Mouse (Mus musculus) limb, embryonic 12.5 days (tissue): ENCODE results near the gene Trim27. TPM values are rescaled to one million over a fixed set of nuclear protein-coding genes. Genes with fewer than 3 reads are reported as not detected.

Source experiments
- ATAC-seq: fragments of 200-750 bp; cut with Nextera tagmentation; 2 replicates; pipeline ENCODE4 v1.8.0; 2017; ENCODE audit warnings: low read depth, moderate TSS enrichment; ENCODE audit not compliant: insufficient number of reproducible peaks, insufficient read depth, low FRiP score, low TSS enrichment
- H3K27ac ChIP-seq: fragments of 300-500 bp; sonication (generic); 2 replicates; pipeline ENCODE4 v1.5.1; 2016; ENCODE audit warnings: mild to moderate bottlenecking, moderate library complexity
- H3K27me3 ChIP-seq: fragments of 300-500 bp; sonication (generic); 2 replicates; pipeline ENCODE4 v1.6.1; 2016; ENCODE audit warnings: mild to moderate bottlenecking, moderate library complexity
- H3K36me3 ChIP-seq: fragments of 300-500 bp; sonication (generic); 2 replicates; pipeline ENCODE4 v1.6.1; 2016; ENCODE audit warnings: mild to moderate bottlenecking, moderate library complexity
- H3K4me1 ChIP-seq: fragments of 300-500 bp; sonication (generic); replicated peaks from 2 replicates; pipeline ENCODE4 v1.6.1; 2016
- H3K4me2 ChIP-seq: fragments of 300-500 bp; sonication (generic); 2 replicates; pipeline ENCODE4 v1.6.1; 2016; ENCODE audit warnings: mild to moderate bottlenecking, moderate library complexity
- H3K4me3 ChIP-seq: fragments of 300-500 bp; sonication (generic); replicated peaks from 2 replicates; pipeline ENCODE4 v1.5.1; 2016; ENCODE audit warnings: mild to moderate bottlenecking
- H3K9ac ChIP-seq: fragments of 300-500 bp; sonication (generic); replicated peaks from 2 replicates; pipeline ENCODE4 v1.6.1; 2016; ENCODE audit warnings: mild to moderate bottlenecking, moderate library complexity
- H3K9me3 ChIP-seq: fragments of 300-500 bp; sonication (generic); 2 replicates; pipeline ENCODE4 v1.6.1; 2016; ENCODE audit warnings: mild to moderate bottlenecking, moderate library complexity
- WGBS: fragments of 180-500 bp; shearing (Covaris S2); methylation state at CpG from one replicate; pipeline ENCODE4 v1.1.7; 2016; 5-methylcytosine and 5-hydroxymethylcytosine counted together
- polyA plus RNA-seq: library from polyadenylated mRNA; unstranded; fragments of >200 nt; fragmentation: Nextera tagmentation; extraction: Ambion mirVana; gene quantifications from 2 replicates; pipeline ENCODE4 v1.2.1, GENCODE M21; 2016

Trim27 gene
- 180 TPM in 2 replicates for polyA plus RNA-seq

DNA sequence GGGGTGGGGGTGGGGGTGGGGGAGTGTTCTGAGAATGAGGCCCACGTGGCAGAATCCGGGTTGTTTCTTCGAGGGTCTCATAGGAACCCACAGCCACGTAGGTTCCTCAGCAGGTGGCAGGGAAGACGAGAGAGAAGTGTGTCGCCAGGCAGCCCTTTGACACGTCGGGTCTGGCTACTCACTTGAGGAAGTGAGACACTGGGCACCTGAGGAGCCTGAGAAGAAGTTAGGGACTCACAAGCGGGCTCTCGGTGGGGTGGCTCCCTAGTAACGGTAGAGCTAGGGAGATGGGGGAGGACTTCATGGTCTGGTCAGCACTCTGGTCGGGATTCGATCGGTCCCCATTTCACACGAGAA is at the start of gene Trim27:
TSS of gene Trim27 (plus strand) at position 79 of the 357 bp plus-strand sequence.
- H3K4me1 ChIP-seq = peaks cover 30% of the 10 kb centered on the region
- peaks cover 27% of the 10 kb centered on the region for H3K36me3 ChIP-seq
- H3K9me3 ChIP-seq = no peaks in the 10 kb centered on the region
- H3K9ac ChIP-seq = peak within 1 kb of the TSS; percentile 95
- peak within 1 kb of the TSS; percentile 90 for H3K4me2 ChIP-seq
- no peaks in the 10 kb centered on the region for H3K27me3 ChIP-seq
- peak; percentile 70 for ATAC-seq
- peak within 1 kb of the TSS; percentile 98 for H3K4me3 ChIP-seq
- H3K27ac ChIP-seq = peak within 1 kb of the TSS; percentile 97
- under 1% methylated on average over 15 of the region's 15 CpGs for WGBS

DNA sequence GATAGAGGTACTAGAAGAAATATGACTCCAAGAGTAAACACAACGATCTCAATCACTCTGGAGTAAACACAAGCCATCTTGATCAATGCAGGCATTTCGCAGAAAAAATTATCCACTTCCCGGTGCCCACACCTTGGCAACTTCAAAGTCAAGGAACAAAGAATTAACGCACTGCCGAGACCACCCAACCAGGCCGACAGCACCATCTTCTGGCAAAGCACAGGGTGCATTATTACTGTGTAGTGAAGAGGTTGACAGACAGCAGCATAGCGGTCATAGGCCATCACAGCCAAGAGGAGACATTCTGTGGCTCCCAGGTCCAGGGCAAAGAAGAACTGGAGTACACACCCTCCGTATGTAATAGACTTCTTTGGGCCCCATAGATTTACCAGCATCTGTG is 36.8 kb upstream of the Trim27 start:
- Histone ChIP-seq H3K4me2 (no peak overlapping the region), H3K9ac (no peak overlapping the region), H3K27ac (no peak overlapping the region), H3K4me3 (no peak overlapping the region), H3K4me1 (no peaks in the 10 kb centered on the region), H3K36me3 (no peaks in the 10 kb centered on the region), H3K27me3 (no peaks in the 10 kb centered on the region), H3K9me3 (no peaks in the 10 kb centered on the region)
- 41% methylated on average over 8 of the region's 8 CpGs for WGBS
- no peak for ATAC-seq

DNA sequence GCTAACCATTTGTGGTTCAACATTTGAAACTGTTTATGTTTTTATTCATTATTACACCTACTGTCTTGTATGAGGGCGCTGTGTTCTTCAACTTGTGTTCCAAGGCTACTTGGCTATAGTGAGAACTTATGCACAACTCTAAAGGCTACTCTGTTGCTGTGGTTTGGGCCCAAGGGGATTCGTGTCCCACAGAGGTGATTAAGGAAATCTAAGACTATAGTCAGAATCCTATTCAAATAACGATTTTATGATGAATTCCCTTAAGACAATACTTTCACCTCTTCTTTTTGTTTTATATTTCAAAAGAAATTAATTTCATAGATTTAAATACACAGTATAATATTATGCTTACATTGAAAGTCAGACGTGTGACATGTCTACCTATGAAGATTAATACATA is 33.5 kb upstream of the Trim27 start, which contains the start of gene Olfr1368:
TSS of gene Olfr1368 (minus strand) at position 101 of the 400 bp plus-strand sequence.
- ATAC-seq = no peak
- WGBS = 75% methylated on average over 4 of the region's 4 CpGs
- H3K27me3 ChIP-seq = no peaks in the 10 kb centered on the region

DNA sequence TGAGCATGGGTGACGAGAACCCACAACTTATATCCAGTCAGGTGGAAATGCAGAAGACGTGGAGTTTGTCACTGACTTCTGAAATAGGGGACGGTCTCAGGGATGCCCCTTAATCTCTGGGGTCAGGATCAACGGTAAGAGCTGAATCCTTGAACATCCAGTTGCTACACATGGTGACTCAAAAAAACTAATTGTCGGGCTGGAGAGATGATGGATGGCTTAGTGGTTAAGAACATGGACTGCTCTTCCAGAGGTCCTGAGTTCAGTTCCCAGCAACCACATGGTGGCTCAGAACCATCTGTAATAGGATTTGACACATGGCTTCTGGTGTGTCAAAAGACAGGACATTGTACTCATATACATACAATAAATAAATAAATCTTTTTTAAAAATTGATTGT is 23.4 kb upstream of the Trim27 start:
- Histone ChIP-seq H3K27me3 (no peaks in the 10 kb centered on the region), H3K4me3 (no peak overlapping the region), H3K9me3 (no peaks in the 10 kb centered on the region), H3K4me2 (no peak overlapping the region), H3K36me3 (no peaks in the 10 kb centered on the region), H3K4me1 (no peaks in the 10 kb centered on the region), H3K9ac (no peak overlapping the region), H3K27ac (no peak overlapping the region)
- ATAC-seq = no peak
- WGBS = 85% methylated on average over 5 of the region's 5 CpGs

More for the DNA sequence above, 33.5 kb upstream of the Trim27 start, which contains the start of gene Olfr1368:
- no peak within 1 kb of the TSS for H3K9ac ChIP-seq
- no peak within 1 kb of the TSS for H3K4me3 ChIP-seq
- H3K36me3 ChIP-seq = no peaks in the 10 kb centered on the region
- no peak within 1 kb of the TSS for H3K4me2 ChIP-seq
- no peaks in the 10 kb centered on the region for H3K9me3 ChIP-seq
- H3K27ac ChIP-seq = no peak within 1 kb of the TSS
- no peaks in the 10 kb centered on the region for H3K4me1 ChIP-seq

DNA sequence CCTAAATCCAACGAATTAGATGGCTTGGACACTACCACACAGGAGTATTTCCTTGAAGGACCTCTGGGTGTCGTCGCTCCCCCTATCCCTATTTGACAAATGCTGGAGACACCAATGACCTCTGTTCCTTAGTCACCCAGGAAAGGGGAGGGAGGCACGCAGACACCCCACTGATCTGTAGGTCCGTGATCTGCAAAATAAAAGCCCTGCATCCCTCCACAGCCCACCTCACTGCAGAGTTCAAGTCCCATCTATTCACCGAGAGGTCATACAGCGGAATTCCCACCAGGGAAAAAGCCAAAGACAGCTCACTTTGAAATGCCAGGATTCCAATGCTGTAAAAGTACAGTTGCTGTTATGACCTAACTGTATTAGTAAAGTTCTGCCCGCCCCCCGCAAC is 21.2 kb upstream of the Trim27 start:
- no peaks in the 10 kb centered on the region for H3K9me3 ChIP-seq
- H3K9ac ChIP-seq = no peak overlapping the region
- no peaks in the 10 kb centered on the region for H3K36me3 ChIP-seq
- H3K27ac ChIP-seq = no peak overlapping the region
- H3K4me3 ChIP-seq = peak overlapping the region; percentile 53
- peaks cover 3% of the 10 kb centered on the region; the same call in 1 of the 2 replicates for H3K4me1 ChIP-seq
- ATAC-seq = no peak
- no peaks in the 10 kb centered on the region for H3K27me3 ChIP-seq
- H3K4me2 ChIP-seq = peak overlapping the region; percentile 92
- 8% methylated on average over 9 of the region's 9 CpGs for WGBS

DNA sequence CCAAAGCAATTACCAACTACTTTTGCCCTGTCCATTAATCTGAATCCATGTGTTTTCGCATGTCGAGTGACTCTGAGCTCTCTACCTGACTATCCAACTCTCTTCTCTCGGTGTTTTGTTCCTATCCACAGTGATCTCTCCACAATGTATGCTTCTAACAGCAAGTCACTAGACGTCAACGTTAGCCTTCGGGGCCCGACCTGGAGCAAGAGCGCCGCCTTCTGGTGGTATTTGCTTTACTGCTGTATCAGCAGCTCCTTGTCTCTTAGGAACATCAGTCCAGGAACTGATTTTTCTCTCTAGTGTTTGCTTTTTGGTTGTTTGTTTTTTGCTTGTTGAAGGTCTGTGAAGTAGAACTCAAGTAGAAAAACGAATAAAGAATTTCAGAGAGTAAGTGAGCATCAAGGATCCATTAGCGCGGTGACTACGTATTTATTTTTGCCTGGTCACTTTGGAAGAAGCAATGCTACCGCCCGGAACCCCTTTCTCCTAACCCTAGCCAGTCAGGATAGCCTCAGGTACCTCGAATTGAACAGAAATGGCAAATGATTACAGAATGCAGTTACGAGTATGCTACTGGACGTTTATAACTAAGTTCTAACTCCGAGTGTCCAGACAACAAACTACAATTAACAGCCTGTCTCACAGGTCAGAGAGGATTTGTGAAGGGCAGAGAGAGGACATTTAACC is 20.3 kb upstream of the Trim27 start:
- no peak overlapping the region for H3K27ac ChIP-seq
- H3K4me2 ChIP-seq = peak overlapping the region; percentile 92
- peak overlapping the region; percentile 56 for H3K9ac ChIP-seq
- no peaks in the 10 kb centered on the region for H3K36me3 ChIP-seq
- ATAC-seq = no peak
- H3K27me3 ChIP-seq = no peaks in the 10 kb centered on the region
- peaks cover 3% of the 10 kb centered on the region; the same call in 1 of the 2 replicates for H3K4me1 ChIP-seq
- peak overlapping the region; percentile 53 for H3K4me3 ChIP-seq
- H3K9me3 ChIP-seq = no peaks in the 10 kb centered on the region
- WGBS = under 1% methylated on average over 19 of the region's 19 CpGs

DNA sequence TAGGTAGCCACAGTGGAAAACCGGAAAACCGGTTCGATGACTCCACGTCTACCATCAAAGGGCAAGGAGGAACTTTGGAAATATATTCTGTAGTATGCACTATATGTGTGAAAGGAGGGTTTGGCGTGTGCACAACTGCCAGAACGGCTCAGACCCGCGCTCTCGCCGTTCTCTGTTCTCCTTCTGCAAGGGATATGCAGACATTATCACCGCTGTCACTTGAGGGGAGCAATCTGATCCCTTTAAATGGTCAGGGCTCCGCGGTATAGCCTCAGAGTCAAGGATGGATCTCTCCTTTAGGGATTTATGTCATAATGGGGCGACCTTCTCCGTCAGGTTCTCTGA is 19.8 kb upstream of the Trim27 start:
- peak overlapping the region; percentile 56 for H3K9ac ChIP-seq
- no peak overlapping the region for H3K27ac ChIP-seq
- WGBS = 0% methylated on average over 15 of the region's 15 CpGs
- peak overlapping the region; percentile 53 for H3K4me3 ChIP-seq
- peak overlapping the region; percentile 92 for H3K4me2 ChIP-seq
- ATAC-seq = no peak
- H3K4me1 ChIP-seq = peaks cover 3% of the 10 kb centered on the region; the same call in 1 of the 2 replicates
- no peaks in the 10 kb centered on the region for H3K27me3 ChIP-seq
- H3K9me3 ChIP-seq = no peaks in the 10 kb centered on the region
- H3K36me3 ChIP-seq = no peaks in the 10 kb centered on the region

DNA sequence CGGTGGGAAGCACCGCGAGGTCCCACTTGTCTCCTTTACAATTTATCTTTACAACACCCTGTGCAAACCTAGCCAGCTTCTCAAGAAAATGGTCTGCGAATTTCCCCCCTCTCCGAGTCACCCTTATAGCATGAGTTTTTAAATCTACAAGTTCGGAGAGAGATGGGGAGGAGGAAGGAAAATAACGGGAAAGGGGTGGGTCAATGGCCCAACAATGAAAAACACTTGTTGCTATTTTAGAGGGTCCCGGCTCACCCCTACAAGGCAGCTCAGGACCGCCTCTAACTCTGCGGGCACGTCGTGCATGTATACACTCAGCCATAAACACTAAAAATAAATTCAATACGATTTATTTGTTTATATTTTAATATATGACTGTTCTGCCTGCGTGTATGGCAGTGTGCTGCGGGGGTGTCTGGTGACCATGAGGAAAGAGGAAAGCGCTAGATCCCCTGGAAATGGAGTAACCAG is 19.2 kb upstream of the Trim27 start:
- H3K27ac ChIP-seq = no peak overlapping the region
- under 1% methylated on average over 16 of the region's 16 CpGs for WGBS
- H3K9ac ChIP-seq = peak overlapping the region; percentile 56
- H3K36me3 ChIP-seq = no peaks in the 10 kb centered on the region
- no peaks in the 10 kb centered on the region for H3K9me3 ChIP-seq
- H3K4me1 ChIP-seq = peaks cover 3% of the 10 kb centered on the region; the same call in 1 of the 2 replicates
- peak overlapping the region; percentile 53 for H3K4me3 ChIP-seq
- no peaks in the 10 kb centered on the region for H3K27me3 ChIP-seq
- ATAC-seq = peak; percentile 38
- peak overlapping the region; percentile 92 for H3K4me2 ChIP-seq

DNA sequence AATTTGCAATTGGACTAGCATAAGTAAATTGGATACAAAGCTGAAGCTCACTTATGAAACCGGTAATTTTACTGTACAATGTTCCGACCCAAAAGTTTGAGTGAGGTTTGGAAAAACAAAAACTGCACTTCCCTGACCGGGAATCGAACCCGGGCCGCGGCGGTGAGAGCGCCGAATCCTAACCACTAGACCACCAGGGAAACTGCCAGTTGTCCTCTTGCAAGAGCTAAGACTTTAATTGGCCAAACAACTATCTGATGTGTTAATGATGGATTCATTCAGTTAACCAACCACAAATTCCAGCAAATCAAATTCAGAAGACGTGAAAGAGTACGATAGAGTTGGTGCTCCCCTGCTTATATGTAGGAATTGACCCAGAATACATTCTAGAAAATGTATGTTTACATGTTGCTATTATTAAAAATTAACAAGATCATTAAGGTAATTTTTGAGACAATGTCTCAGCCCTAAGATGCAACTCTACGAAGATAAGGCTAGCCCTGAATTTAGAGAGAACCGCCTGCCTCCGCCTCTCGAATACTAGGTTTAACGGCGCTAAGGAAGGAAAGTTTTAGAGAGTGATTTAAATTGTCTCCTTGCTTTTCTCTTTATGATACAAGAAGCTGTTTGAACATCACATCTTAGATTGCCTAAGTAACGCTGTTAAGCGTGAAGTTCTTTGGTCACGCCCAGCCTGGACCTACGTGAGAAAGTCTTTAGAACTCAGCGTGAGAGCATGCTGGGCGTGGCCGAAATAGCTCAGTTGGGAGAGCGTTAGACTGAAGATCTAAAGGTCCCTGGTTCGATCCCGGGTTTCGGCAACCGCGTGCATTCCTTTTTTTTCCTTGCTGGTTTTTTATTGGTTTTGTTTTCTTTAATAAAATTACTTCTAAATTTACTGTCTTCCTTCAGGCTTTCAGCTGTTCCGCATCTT is 18.3 kb upstream of the Trim27 start:
- ATAC-seq = peak; percentile 71
- Histone ChIP-seq H3K9me3 (no peaks in the 10 kb centered on the region), H3K4me1 (peaks cover 3% of the 10 kb centered on the region; the same call in 1 of the 2 replicates), H3K4me2 (peak overlapping the region; percentile 92), H3K27ac (no peak overlapping the region), H3K36me3 (no peaks in the 10 kb centered on the region), H3K27me3 (peaks cover 5% of the 10 kb centered on the region; the same call in 1 of the 2 replicates), H3K9ac (no peak overlapping the region), H3K4me3 (peak overlapping the region; percentile 53)
- under 1% methylated on average over 32 of the region's 32 CpGs for WGBS

DNA sequence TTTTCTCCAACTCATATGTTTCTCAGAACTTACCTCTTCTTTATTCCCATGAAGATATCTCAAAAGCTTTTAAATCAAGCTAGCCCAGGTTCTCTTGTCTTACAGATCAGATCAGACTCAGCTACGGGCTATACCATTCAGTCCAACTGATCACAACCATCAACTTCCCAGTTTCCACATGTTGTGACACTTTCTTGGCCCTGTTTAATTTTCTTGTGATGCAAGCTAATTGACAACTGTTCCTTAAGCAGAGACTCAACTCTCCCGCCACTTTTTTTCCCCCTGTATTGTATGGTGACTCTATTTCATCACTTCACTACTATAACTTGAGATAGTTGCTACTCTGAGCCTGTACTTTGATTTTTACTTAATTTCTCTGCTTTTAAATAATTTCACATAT is 17.7 kb upstream of the Trim27 start:
- no peaks in the 10 kb centered on the region for H3K36me3 ChIP-seq
- peaks cover 3% of the 10 kb centered on the region; the same call in 1 of the 2 replicates for H3K4me1 ChIP-seq
- H3K9ac ChIP-seq = no peak overlapping the region
- no peaks in the 10 kb centered on the region for H3K9me3 ChIP-seq
- no peak for ATAC-seq
- peak overlapping the region; percentile 53 for H3K4me3 ChIP-seq
- no peak overlapping the region for H3K27ac ChIP-seq
- WGBS = 56% methylated on average over 2 of the region's 2 CpGs
- peak overlapping the region; percentile 92 for H3K4me2 ChIP-seq
- H3K27me3 ChIP-seq = peaks cover 5% of the 10 kb centered on the region; the same call in 1 of the 2 replicates

DNA sequence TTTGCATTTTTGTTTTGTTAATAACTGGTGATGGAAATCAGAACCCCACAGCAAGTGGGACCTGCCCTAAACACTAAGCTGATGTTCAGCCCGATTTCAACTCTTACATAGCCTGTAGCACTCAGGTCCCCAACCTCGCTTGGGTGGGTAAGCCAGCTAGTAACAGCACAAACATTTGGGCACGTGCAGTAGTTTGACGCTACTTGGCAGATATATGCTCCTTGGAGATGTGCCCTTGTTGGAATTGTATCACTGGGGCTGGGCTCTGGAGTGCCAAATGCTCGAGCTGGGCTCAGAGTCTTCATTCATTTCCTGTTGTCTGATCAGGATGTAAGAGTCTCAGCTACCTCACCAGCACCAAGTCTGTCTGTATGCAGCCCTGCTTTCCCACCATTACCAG is 16.7 kb upstream of the Trim27 start:
- H3K4me1 ChIP-seq = peaks cover 3% of the 10 kb centered on the region; the same call in 1 of the 2 replicates
- WGBS = 63% methylated on average over 5 of the region's 5 CpGs
- H3K27ac ChIP-seq = no peak overlapping the region
- no peak overlapping the region for H3K4me2 ChIP-seq
- no peak for ATAC-seq
- no peak overlapping the region for H3K4me3 ChIP-seq
- H3K36me3 ChIP-seq = no peaks in the 10 kb centered on the region
- no peak overlapping the region for H3K9ac ChIP-seq
- H3K9me3 ChIP-seq = no peaks in the 10 kb centered on the region
- H3K27me3 ChIP-seq = peaks cover 5% of the 10 kb centered on the region; the same call in 1 of the 2 replicates
